9 mouse cellular contexts compared by ENCODE assay signal in the genomic region with DNA sequence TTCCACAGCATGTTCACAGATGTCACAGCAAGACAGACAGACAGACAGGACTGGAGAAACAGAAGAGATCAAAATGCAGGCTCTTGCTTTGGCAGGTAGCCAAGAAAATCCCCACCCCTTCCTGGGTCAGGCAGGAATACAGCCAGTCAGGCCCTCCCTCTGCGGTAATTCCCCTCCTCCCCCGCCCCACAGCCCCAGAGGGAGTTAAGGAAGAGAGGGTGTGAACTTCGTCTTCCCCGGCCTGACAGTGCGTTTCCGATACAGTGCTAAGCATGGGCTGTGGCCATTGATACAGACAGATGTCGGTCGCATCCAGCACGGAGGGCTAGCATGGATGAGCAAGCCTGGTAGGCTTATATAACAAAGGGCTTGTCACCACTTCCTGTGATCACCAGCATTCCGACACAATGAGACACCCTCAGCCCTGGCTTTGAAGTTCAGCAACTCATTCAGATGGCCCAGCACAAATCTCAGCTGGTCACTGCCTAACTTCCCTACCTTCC. TPM values are rescaled to one million over a fixed set of nuclear protein-coding genes. Genes with fewer than 3 reads are reported as not detected.
A peak's percentile ranks its signal among the peaks of the same experiment; 100 is the strongest.
DNase-seq lines count a peak whose midpoint lies in the region; ATAC-seq lines count a peak whose summit lies in the region.
"Had no signal": no experiment of that assay in that cellular context is flagged by ENCODE, and none has a peak within 500 bp of the region (broad histone marks: within the 10 kb centered on the region; RNA-seq: fewer than 3 reads in every experiment).

No protein-coding gene starts in this region.

- H3K36me3 ChIP-seq in forebrain, embryonic 10.5 days (replicated peaks) = no peaks in the 10 kb centered on the region
- H3K36me3 ChIP-seq in hindbrain, embryonic 12.5 days = no peaks in the 10 kb centered on the region
- no peaks in the 10 kb centered on the region for H3K36me3 ChIP-seq in limb, embryonic 15.5 days
- H3K36me3 ChIP-seq in midbrain, embryonic 14.5 days (ENCODE audit: control insufficient read depth, insufficient read depth, low read length) = no peaks in the 10 kb centered on the region

- 0% methylated on average over 10 of the region's 10 CpGs for WGBS in forebrain, embryonic 10.5 days
- WGBS in hindbrain, embryonic 12.5 days = 1% methylated on average over 10 of the region's 10 CpGs
- 14% methylated on average over 10 of the region's 10 CpGs for WGBS in limb, embryonic 15.5 days
- under 1% methylated on average over 10 of the region's 10 CpGs for WGBS in midbrain, embryonic 14.5 days

- H3K4me3 ChIP-seq in forebrain, embryonic 10.5 days = peak overlapping the region; percentile 35; the same call in 1 of the 2 replicates
- H3K4me3 ChIP-seq in hindbrain, embryonic 12.5 days = no peak overlapping the region
- H3K4me3 ChIP-seq in limb, embryonic 15.5 days = no peak overlapping the region
- H3K4me3 ChIP-seq in midbrain, embryonic 14.5 days (replicated peaks; ENCODE audit: low read depth, low read length) = no peak overlapping the region
- H3K4me3 ChIP-seq: erythroblast, embryonic 14.5 days had no signal

- H3K9me3 ChIP-seq in forebrain, embryonic 10.5 days = no peaks in the 10 kb centered on the region
- H3K9me3 ChIP-seq in hindbrain, embryonic 12.5 days (replicated peaks) = no peaks in the 10 kb centered on the region
- no peaks in the 10 kb centered on the region for H3K9me3 ChIP-seq in limb, embryonic 15.5 days
- H3K9me3 ChIP-seq in midbrain, embryonic 14.5 days (ENCODE audit: control insufficient read depth, low read length) = no peaks in the 10 kb centered on the region

- H3K27me3 ChIP-seq in forebrain, embryonic 10.5 days (ENCODE audit: poor library complexity, severe bottlenecking) = peaks cover 11% of the 10 kb centered on the region
- H3K27me3 ChIP-seq in hindbrain, embryonic 12.5 days = peaks cover 34% of the 10 kb centered on the region; the same call in 1 of the 2 replicates
- no peaks in the 10 kb centered on the region for H3K27me3 ChIP-seq in limb, embryonic 15.5 days
- H3K27me3 ChIP-seq in midbrain, embryonic 14.5 days (ENCODE audit: control insufficient read depth, insufficient read depth, low read length) = no peaks in the 10 kb centered on the region

- ATAC-seq in hindbrain, embryonic 12.5 days (ENCODE audit: low FRiP score) = peak; percentile 66
- peak; percentile 31; the same call in 1 of the 2 replicates for ATAC-seq in limb, embryonic 15.5 days (ENCODE audit: insufficient number of reproducible peaks, low FRiP score, low TSS enrichment, low read depth)
- peak; percentile 31; the same call in 1 of the 2 replicates for ATAC-seq in midbrain, embryonic 14.5 days (ENCODE audit: low FRiP score, low TSS enrichment)
- ATAC-seq in erythroid progenitor cell, adult 5-6 weeks (replicated peaks; ENCODE audit: low FRiP score, poor library complexity, severe bottlenecking) = no peak

- no peak overlapping the region for H3K9ac ChIP-seq in hindbrain, embryonic 12.5 days
- no peak overlapping the region for H3K9ac ChIP-seq in limb, embryonic 15.5 days
- H3K9ac ChIP-seq in midbrain, embryonic 14.5 days (replicated peaks; ENCODE audit: low read length) = no peak overlapping the region; the same call in 1 of the 2 replicates

- peaks cover 85% of the 10 kb centered on the region for H3K4me1 ChIP-seq in forebrain, embryonic 10.5 days
- H3K4me1 ChIP-seq in hindbrain, embryonic 12.5 days = peaks cover 39% of the 10 kb centered on the region
- peaks cover 69% of the 10 kb centered on the region for H3K4me1 ChIP-seq in limb, embryonic 15.5 days
- peaks cover 17% of the 10 kb centered on the region for H3K4me1 ChIP-seq in midbrain, embryonic 14.5 days (ENCODE audit: control insufficient read depth, insufficient read depth, low read length)

- peak overlapping the region; percentile 40 for H3K4me2 ChIP-seq in hindbrain, embryonic 12.5 days (replicated peaks)
- 0 out of 2 replicates have a peak overlapping the region, but pooled peaks have one; percentile 7 for H3K4me2 ChIP-seq in limb, embryonic 15.5 days
- peak overlapping the region; percentile 38 for H3K4me2 ChIP-seq in midbrain, embryonic 14.5 days (ENCODE audit: low read length)

- peak; percentile 86 for DNase-seq in 3T3-L1 (ENCODE audit: low read depth, low spot score)
- peak; percentile 94 for DNase-seq in Muller cell, postnatal 12 days (ENCODE audit: inconsistent ontology term)
- DNase-seq in forebrain, embryonic 10.5 days (ENCODE audit: extremely low spot score, low spot score) = peak; percentile 65
- peak; percentile 67 for DNase-seq in midbrain, embryonic 14.5 days
- no peak for DNase-seq in c-Kit-positive CD71-positive TER-119-positive erythroid progenitor cells, embryonic 14.5 days (ENCODE audit: low spot score)

- peak overlapping the region; percentile 77 for H3K27ac ChIP-seq in forebrain, embryonic 10.5 days
- no peak overlapping the region for H3K27ac ChIP-seq in hindbrain, embryonic 12.5 days
- H3K27ac ChIP-seq in limb, embryonic 15.5 days = peak overlapping the region; percentile 60
- no peak overlapping the region for H3K27ac ChIP-seq in midbrain, embryonic 14.5 days (replicated peaks; ENCODE audit: low read depth, low read length)

RNA-seq across cellular contexts. Expression of a gene that starts 18.4 kb away (rescaled TPM):
- polyA plus RNA-seq in forebrain, embryonic 10.5 days (2016; fragmentation: Nextera tagmentation; extraction: Ambion mirVana) = 2.8 and 3.0 TPM in 2 replicates
- polyA plus RNA-seq in hindbrain, embryonic 12.5 days (2016; fragmentation: Nextera tagmentation; extraction: Ambion mirVana) = 10.0 and 10.1 TPM in 2 replicates
- 6.8 and 9.6 TPM in 2 replicates for polyA plus RNA-seq in limb, embryonic 15.5 days (2015; fragmentation: Nextera tagmentation; extraction: Ambion mirVana)
- 10.2 and 10.4 TPM in 2 replicates for polyA plus RNA-seq in midbrain, embryonic 14.5 days (2014; fragmentation: Nextera tagmentation; extraction: Ambion mirVana)
- 1.3 TPM in 1 of 2 replicates, not detected in the other for total RNA-seq in erythroid progenitor cell, adult 5-6 weeks (2015; ENCODE audit: low replicate concordance)
- total RNA-seq in erythroid progenitor cell, adult 5-6 weeks (2017; ENCODE audit: low replicate concordance) = 1.5 and 6.5 TPM in 2 replicates

Comparison
In these comparisons a context has a peak if more than half of its experiments do, and no peak if none do; other contexts are left out.
1. H3K27ac ChIP-seq: peak in forebrain, embryonic 10.5 days (single experiment) and limb, embryonic 15.5 days (single experiment); none in hindbrain, embryonic 12.5 days (single experiment) and midbrain, embryonic 14.5 days (single experiment).
2. Peak in every context shown above with its lines, with median percentiles within 50 percentile points of each other: H3K4me2 ChIP-seq.